ENCODE assay signal across 17 mouse cellular contexts in the genomic region with DNA sequence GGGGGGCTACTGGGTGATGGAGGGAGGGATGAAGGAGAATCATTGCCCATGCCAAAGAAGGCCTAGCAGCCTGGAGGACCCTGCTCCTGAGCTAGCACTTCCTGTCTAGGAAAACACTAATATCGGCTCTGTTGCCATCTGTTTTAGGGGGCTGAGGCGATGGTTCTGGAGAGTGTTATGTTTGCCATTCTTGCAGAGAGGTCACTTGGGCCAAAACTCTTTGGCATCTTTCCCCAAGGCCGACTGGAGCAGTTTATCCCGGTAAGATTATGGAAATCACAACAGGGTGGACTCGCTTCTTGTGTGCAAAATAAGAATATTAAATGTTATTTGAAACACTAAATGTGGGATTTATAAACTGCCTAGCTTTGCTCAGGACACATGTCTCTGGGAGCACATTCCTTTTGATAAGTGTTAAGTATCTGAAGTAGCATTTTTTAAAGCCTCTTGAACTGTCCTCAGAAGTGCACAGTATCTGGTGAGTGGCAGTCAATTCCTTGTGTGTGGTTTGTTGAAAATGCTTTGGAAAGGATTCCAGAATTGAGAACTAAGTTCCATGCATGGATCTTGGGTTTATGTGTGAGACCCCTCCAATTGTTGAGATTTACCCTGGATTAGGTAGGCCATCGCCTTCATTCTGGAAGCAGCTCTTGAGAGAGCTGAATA. TPM values are rescaled to one million over a fixed set of nuclear protein-coding genes. Genes with fewer than 3 reads are reported as not detected.
DNase-seq lines count a peak whose midpoint lies in the region; ATAC-seq lines count a peak whose summit lies in the region.
"Had no signal": no experiment of that assay in that cellular context is flagged by ENCODE, and none has a peak within 500 bp of the region (broad histone marks: within the 10 kb centered on the region; RNA-seq: fewer than 3 reads in every experiment).

No protein-coding gene starts in this region.

- H3K4me2 ChIP-seq in heart, embryonic 16.5 days (ENCODE audit: low read depth, low read length) = no peak overlapping the region
- H3K4me2 ChIP-seq in lung, embryonic 16.5 days (ENCODE audit: low read depth, low read length) = no peak overlapping the region
- no peak overlapping the region for H3K4me2 ChIP-seq in hindbrain, embryonic 16.5 days (ENCODE audit: low read length)
- H3K4me2 ChIP-seq: forebrain, embryonic 13.5 days; neural tube, embryonic 15.5 days had no signal

- 37% methylated on average over 6 of the region's 6 CpGs for WGBS in heart, embryonic 16.5 days
- 39% methylated on average over 6 of the region's 6 CpGs for WGBS in lung, embryonic 16.5 days
- WGBS in hindbrain, embryonic 16.5 days = 84% methylated on average over 6 of the region's 6 CpGs

- H3K27ac ChIP-seq in heart, embryonic 16.5 days (ENCODE audit: low read length) = peak overlapping the region; percentile 7; the same call in 1 of the 2 replicates
- H3K27ac ChIP-seq in lung, embryonic 16.5 days (ENCODE audit: low read length) = peak overlapping the region; percentile 49
- H3K27ac ChIP-seq in hindbrain, embryonic 16.5 days (ENCODE audit: low read depth, low read length) = no peak overlapping the region
- H3K27ac ChIP-seq: forebrain, embryonic 13.5 days; neural tube, embryonic 15.5 days had no signal

- no peak; the same call in 1 of the 2 replicates for ATAC-seq in heart, embryonic 16.5 days (replicated peaks; ENCODE audit: extremely low read depth, insufficient read depth, low FRiP score)
- ATAC-seq in lung, embryonic 16.5 days (ENCODE audit: low read depth) = peak; percentile 67; the same call in 1 of the 2 replicates
- no peak for ATAC-seq in hindbrain, embryonic 16.5 days
- ATAC-seq: forebrain, embryonic 13.5 days; midbrain, embryonic 16.5 days had no signal

- H3K4me1 ChIP-seq in heart, embryonic 16.5 days (ENCODE audit: control insufficient read depth, insufficient read depth, low read length) = peaks cover 11% of the 10 kb centered on the region
- H3K4me1 ChIP-seq in lung, embryonic 16.5 days (replicated peaks; ENCODE audit: control insufficient read depth, insufficient read depth, low read length) = peaks cover 36% of the 10 kb centered on the region
- no peaks in the 10 kb centered on the region for H3K4me1 ChIP-seq in hindbrain, embryonic 16.5 days (ENCODE audit: control insufficient read depth, insufficient read depth, low read depth, low read length)
- H3K4me1 ChIP-seq: forebrain, embryonic 13.5 days; neural tube, embryonic 15.5 days had no signal

- peaks cover 14% of the 10 kb centered on the region for H3K36me3 ChIP-seq in heart, embryonic 16.5 days (ENCODE audit: control insufficient read depth, insufficient read depth)
- H3K36me3 ChIP-seq in lung, embryonic 16.5 days (ENCODE audit: control insufficient read depth, insufficient read depth, low read length) = peaks cover 23% of the 10 kb centered on the region
- peaks cover 8% of the 10 kb centered on the region; the same call in 1 of the 2 replicates for H3K36me3 ChIP-seq in hindbrain, embryonic 16.5 days (ENCODE audit: control insufficient read depth, insufficient read depth, low read length)

- no peaks in the 10 kb centered on the region for H3K9me3 ChIP-seq in heart, embryonic 16.5 days (replicated peaks; ENCODE audit: control insufficient read depth, low read length)
- no peaks in the 10 kb centered on the region for H3K9me3 ChIP-seq in lung, embryonic 16.5 days (ENCODE audit: control insufficient read depth, low read length)
- no peaks in the 10 kb centered on the region for H3K9me3 ChIP-seq in hindbrain, embryonic 16.5 days (ENCODE audit: control insufficient read depth, low read length)
- H3K9me3 ChIP-seq: forebrain, embryonic 13.5 days; neural tube, embryonic 15.5 days had no signal

- DNase-seq in cerebellum, postnatal 10 days = peak; percentile 43 to 45
- no peak for DNase-seq in cerebellum, adult 9-11 months
- DNase-seq in heart, adult 18-20 months = no peak
- no peak for DNase-seq in lung, postnatal 36 days
- DNase-seq in adrenal gland, postnatal 36 days = peak; percentile 45 to 49
- DNase-seq: B cell, adult 2 months; kidney, adult 8-10 months; kidney, postnatal 14 days; right cerebral cortex, postnatal 4 days; thymus, postnatal 25 days had no signal

- H3K27me3 ChIP-seq in heart, embryonic 16.5 days (ENCODE audit: control insufficient read depth, insufficient read depth, low read length) = no peaks in the 10 kb centered on the region
- H3K27me3 ChIP-seq in lung, embryonic 16.5 days (ENCODE audit: control insufficient read depth, insufficient read depth, low read depth, low read length) = no peaks in the 10 kb centered on the region
- no peaks in the 10 kb centered on the region for H3K27me3 ChIP-seq in hindbrain, embryonic 16.5 days (replicated peaks; ENCODE audit: control insufficient read depth, insufficient read depth, low read length)
- H3K27me3 ChIP-seq: forebrain, embryonic 13.5 days; neural tube, embryonic 15.5 days had no signal

- H3K4me3 ChIP-seq in heart, embryonic 16.5 days (ENCODE audit: low read length) = no peak overlapping the region
- H3K4me3 ChIP-seq in lung, embryonic 16.5 days (ENCODE audit: low read length) = no peak overlapping the region
- no peak overlapping the region for H3K4me3 ChIP-seq in hindbrain, embryonic 16.5 days (ENCODE audit: low read length)
- H3K4me3 ChIP-seq: erythroblast, embryonic 14.5 days; forebrain, embryonic 13.5 days; neural tube, embryonic 15.5 days had no signal

- no peak overlapping the region for H3K9ac ChIP-seq in heart, embryonic 16.5 days (ENCODE audit: low read length)
- H3K9ac ChIP-seq in lung, embryonic 16.5 days (ENCODE audit: low read length) = no peak overlapping the region
- no peak overlapping the region for H3K9ac ChIP-seq in hindbrain, embryonic 16.5 days (ENCODE audit: low read depth, low read length)
- H3K9ac ChIP-seq: forebrain, embryonic 13.5 days; neural tube, embryonic 15.5 days had no signal

RNA-seq across cellular contexts. Expression of a gene that starts 22.5 kb away (rescaled TPM):
- polyA plus RNA-seq in heart, embryonic 16.5 days (2015; fragmentation: Nextera tagmentation; extraction: Ambion mirVana) = 31.0 and 32.3 TPM in 2 replicates
- 1 to 10 TPM; 8.0 to 9.2 TPM for total RNA-seq in heart, adult 18-20 months (2021)
- polyA plus RNA-seq in lung, embryonic 16.5 days (2015; fragmentation: Nextera tagmentation; extraction: Ambion mirVana) = 56.8 and 60.5 TPM in 2 replicates
- total RNA-seq in adrenal gland, postnatal 36 days (2021) = 10 to 100 TPM; 57.7 to 65.9 TPM
- 18.9 and 21.2 TPM in 2 replicates for polyA plus RNA-seq in hindbrain, embryonic 16.5 days (2015; fragmentation: Nextera tagmentation; extraction: Ambion mirVana)

RNA-seq across cellular contexts. Expression of a gene that starts 28.1 kb away (rescaled TPM):
- 466 and 487 TPM in 2 replicates for polyA plus RNA-seq in heart, embryonic 16.5 days (2015; fragmentation: Nextera tagmentation; extraction: Ambion mirVana)
- 100 to 1,000 TPM; 489 to 502 TPM for total RNA-seq in heart, adult 18-20 months (2021)
- 285 and 290 TPM in 2 replicates for polyA plus RNA-seq in lung, embryonic 16.5 days (2015; fragmentation: Nextera tagmentation; extraction: Ambion mirVana)
- 100 to 1,000 TPM; 331 to 356 TPM for total RNA-seq in adrenal gland, postnatal 36 days (2021)
- polyA plus RNA-seq in hindbrain, embryonic 16.5 days (2015; fragmentation: Nextera tagmentation; extraction: Ambion mirVana) = 307 and 320 TPM in 2 replicates

RNA-seq across cellular contexts. Expression of a gene that starts 32.9 kb away (rescaled TPM):
- 24.1 and 30.6 TPM in 2 replicates for polyA plus RNA-seq in heart, embryonic 16.5 days (2015; fragmentation: Nextera tagmentation; extraction: Ambion mirVana)
- total RNA-seq in heart, adult 18-20 months (2021) = 10 to 100 TPM; 11.8 to 15.5 TPM
- polyA plus RNA-seq in lung, embryonic 16.5 days (2015; fragmentation: Nextera tagmentation; extraction: Ambion mirVana) = 56.8 and 60.0 TPM in 2 replicates
- 100 to 1,000 TPM; 112 to 133 TPM for total RNA-seq in adrenal gland, postnatal 36 days (2021)
- 56.1 and 56.3 TPM in 2 replicates for polyA plus RNA-seq in hindbrain, embryonic 16.5 days (2015; fragmentation: Nextera tagmentation; extraction: Ambion mirVana)

RNA-seq across cellular contexts. Expression of a gene that starts 45.1 kb away (rescaled TPM):
- polyA plus RNA-seq in heart, embryonic 16.5 days (2015; fragmentation: Nextera tagmentation; extraction: Ambion mirVana) = 2.6 and 3.7 TPM in 2 replicates
- 1 to 10 TPM; 1.3 to 2.0 TPM for total RNA-seq in heart, adult 18-20 months (2021)
- 5.4 and 5.9 TPM in 2 replicates for polyA plus RNA-seq in lung, embryonic 16.5 days (2015; fragmentation: Nextera tagmentation; extraction: Ambion mirVana)
- 100 to 1,000 TPM in 1 of 2 experiments, 10 to 100 TPM in 1; 30.1 to 194 TPM for total RNA-seq in adrenal gland, postnatal 36 days (2021)
- polyA plus RNA-seq in hindbrain, embryonic 16.5 days (2015; fragmentation: Nextera tagmentation; extraction: Ambion mirVana) = 2.2 and 3.1 TPM in 2 replicates
- polyA plus RNA-seq: erythroblast, embryonic 14.5 days had no signal

RNA-seq across cellular contexts. Expression of a gene that starts 50.5 kb away (rescaled TPM):
- polyA plus RNA-seq in heart, embryonic 16.5 days (2015; fragmentation: Nextera tagmentation; extraction: Ambion mirVana) = 19.8 TPM in 2 replicates
- total RNA-seq in heart, adult 18-20 months (2021) = 10 to 100 TPM; 17.7 to 23.9 TPM
- 21.7 and 21.9 TPM in 2 replicates for polyA plus RNA-seq in lung, embryonic 16.5 days (2015; fragmentation: Nextera tagmentation; extraction: Ambion mirVana)
- 10 to 100 TPM; 49.1 to 62.5 TPM for total RNA-seq in adrenal gland, postnatal 36 days (2021)
- polyA plus RNA-seq in hindbrain, embryonic 16.5 days (2015; fragmentation: Nextera tagmentation; extraction: Ambion mirVana) = 12.4 and 14.1 TPM in 2 replicates

Comparison
In these comparisons a context has a peak if more than half of its experiments do, and no peak if none do; other contexts are left out.
1. DNase-seq: peak in cerebellum, postnatal 10 days (2 of 2) and adrenal gland, postnatal 36 days (2 of 2); none in cerebellum, adult 9-11 months (single experiment), heart, adult 18-20 months (0 of 2) and lung, postnatal 36 days (single experiment).